Mouse (Mus musculus): ENCODE measurements around the gene Actg1. TPM values are rescaled to one million over a fixed set of nuclear protein-coding genes. Genes with fewer than 3 reads are reported as not detected.

Actg1 gene
- total RNA-seq, 2 experiments from 2014 or later = 2,305 to 4,544 TPM

DNA sequence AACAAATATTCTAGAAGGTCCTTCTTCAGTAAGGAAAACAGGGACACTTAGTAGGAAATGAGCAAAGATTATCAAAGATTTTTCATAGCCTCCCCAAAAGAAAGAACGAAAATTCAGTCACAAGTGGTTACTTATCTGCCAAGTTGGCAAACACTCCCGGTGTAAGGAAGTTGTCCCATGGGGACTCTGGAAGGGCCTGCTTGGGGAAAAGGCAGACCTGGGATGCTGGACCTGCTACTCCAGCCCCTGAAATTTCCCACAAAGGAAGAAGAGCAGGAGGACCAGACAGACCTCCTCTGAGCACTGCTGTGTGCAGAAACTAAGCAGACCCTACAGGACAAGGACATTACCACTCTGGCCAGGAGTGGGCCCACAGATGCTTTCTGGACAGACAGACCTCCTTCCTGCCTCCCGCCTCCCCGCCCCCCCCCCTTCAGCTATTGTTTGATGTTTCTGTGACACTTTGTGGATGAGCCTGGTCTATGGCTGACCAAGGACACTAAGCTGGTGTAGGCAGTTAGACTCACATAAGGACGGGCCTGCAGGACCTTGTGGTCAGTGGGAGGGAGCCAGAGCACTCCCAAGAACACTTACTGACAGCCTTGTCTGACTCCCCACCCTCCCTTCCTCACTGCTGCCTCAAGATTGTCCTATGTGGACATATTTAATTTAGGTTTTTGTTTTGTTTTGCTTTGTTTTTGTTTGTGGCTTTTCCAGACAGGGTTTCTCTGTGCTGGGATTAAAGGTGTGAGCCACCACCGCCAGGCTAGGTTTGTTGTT lies 34.2 kb downstream of the Actg1 start:
- ATAC-seq (ENCODE audit: poor library complexity, severe bottlenecking) = no peak

DNA sequence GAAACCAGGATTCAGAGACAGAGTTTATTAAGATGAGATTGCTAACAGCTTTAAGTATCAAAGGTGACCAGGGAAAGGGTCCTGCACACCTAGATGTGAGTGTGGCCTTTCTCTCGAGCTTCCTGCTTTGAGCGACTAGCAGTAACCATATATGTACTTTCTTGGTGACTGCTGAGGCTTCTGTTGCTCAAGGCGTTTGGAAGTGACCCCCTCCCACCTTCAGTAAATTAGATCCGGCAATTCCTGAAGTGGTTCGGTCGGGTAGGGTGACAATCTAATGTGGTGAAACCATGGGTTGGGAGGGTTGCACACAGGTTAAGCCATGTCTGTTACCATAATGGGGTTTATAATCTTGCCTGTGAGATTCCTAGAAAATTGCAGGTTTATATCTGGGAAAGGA lies 36.3 kb downstream of the Actg1 start:
- ATAC-seq (ENCODE audit: poor library complexity, severe bottlenecking) = no peak

DNA sequence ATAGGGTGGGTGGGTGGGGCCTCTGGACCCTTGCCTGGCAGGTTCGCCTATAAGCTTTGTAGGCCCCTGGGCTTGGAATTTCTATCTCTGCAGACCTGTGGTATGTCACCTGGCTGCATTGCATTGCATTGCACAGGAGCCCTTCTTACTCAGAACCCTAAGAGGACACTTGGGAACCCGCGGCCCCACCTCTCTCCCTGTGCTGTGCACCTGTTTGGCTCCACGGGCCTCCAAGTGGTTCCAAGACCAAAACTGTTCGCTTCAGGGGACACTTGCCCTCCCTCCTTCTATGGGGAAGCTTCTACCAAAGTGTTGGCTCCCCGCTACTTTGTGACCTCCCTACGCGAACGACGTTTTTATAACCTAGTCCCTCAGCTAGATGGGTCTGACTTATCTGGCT lies 36.8 kb downstream of the Actg1 start:
- no peak for ATAC-seq (ENCODE audit: poor library complexity, severe bottlenecking)

DNA sequence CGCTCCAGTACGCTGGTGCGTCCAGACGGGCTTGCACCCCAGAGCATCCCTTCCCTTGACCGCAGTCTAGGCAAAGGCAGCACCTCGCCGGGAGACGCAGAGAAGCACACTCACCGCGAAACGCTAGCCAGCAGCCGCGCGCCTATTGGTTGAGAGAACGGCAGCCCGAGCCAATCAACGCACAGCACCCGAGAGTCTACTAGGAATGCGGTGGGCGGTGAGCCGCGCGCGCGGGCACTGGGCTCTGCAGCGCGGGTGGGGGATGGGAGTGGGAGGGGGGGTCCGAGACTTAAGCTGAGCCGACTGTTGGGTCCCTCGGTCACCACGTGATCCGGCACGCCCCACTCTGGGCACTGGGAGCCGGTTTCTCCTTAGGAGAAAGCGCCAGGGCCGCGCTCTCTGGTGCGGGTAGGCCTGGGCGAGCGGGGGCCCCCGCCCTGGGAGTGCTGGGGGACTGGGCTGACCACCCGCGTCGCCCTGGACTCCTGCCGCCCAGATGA lies 37.5 kb downstream of the Actg1 start:
- ATAC-seq (ENCODE audit: poor library complexity, severe bottlenecking) = peak; percentile 75

DNA sequence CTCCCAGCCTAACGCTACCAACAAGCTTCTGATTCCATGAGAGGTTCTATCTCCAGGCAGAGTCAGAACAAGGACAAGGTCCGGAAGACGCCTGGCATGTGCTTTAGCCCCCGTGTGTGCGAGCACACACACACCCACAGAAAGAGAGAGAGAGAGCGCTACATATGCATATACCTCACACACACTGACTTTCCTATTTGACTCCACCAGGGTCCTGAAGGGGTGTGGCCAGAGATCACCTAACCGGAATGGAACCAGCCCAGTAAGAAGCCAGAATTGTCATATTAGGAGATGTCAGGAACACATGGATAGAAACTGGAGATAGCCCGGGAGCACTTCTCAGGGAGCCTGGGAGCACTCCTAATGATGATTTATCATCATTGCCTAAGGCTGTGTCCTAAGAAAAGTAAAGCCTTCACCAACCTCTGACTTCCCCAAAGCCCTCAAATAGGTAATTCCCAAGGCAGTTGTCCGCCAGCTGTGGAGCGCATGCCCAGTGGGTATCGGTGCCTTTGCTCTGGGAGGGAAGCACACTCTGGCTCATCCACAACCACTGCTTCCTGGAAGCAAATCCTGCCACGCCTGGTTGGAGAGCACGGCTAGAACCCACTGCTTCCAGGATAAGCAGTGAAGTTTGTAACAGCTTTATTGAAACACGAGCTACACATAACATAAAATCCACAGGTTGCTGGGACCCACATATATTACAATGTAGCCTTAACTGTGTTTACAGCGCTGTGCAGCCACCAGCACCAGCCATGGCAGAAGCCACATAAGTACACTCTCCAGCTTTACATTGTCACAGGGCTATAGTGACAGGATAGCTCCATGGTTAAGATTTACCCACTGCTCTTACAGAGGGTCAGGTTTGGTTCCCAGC lies 39.7 kb downstream of the Actg1 start:
- no peak for ATAC-seq (ENCODE audit: poor library complexity, severe bottlenecking)

DNA sequence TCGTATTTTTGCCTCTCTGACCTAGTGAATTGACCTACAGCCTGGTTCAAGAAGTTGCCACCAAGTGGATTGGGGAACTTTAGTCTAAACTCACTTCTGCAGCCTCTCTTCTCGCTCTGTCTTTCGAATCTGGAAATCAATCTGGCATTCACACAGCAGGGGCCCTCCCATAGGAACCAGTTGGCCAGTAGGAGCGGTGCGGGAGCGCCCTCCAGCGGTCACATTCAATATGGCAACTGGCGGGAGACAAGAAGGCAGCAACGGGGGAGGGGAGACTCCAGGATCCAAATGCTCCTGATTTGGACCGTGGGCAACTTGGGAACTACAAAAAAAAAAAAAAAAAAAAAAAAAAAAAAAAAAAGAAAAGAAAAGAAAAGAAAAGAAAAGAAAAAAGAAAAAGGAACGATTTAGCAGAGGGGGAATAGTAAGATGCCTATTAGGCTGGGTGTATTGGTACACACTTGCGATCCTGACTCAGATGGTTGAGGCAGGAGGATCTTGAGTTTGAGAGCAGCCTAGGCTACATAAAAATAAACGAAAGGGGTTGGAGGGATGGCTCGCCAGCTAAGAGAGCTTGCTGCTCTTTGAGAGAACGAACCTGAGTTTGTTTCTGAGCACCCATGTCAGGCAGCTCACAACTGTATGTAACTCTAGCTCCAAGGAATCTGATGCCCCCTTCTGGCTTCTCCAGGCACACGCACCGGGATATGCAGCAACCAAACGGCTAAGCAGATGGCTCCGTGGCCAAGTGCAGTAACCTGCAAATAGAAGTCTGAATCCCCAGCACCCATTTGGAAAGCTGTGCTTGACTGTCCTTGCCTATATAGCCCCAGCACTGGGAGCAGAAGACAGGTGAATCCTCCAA lies 40.5 kb downstream of the Actg1 start:
- peak; percentile 63 for ATAC-seq (ENCODE audit: poor library complexity, severe bottlenecking)

DNA sequence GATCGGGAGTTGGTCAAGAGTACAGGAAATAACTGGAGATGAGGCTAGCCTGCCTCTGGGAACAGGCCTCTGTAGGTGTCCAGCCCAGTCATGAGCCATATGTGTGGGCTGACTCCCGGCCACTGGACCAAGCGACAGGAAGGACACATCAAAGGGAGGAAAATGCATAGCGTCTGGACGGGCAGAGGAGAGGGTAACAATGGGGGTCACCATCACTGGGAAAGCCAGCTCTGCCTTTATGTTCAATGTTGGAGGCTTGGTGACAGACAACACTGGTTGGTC lies 41.3 kb downstream of the Actg1 start:
- ATAC-seq (ENCODE audit: poor library complexity, severe bottlenecking) = no peak

DNA sequence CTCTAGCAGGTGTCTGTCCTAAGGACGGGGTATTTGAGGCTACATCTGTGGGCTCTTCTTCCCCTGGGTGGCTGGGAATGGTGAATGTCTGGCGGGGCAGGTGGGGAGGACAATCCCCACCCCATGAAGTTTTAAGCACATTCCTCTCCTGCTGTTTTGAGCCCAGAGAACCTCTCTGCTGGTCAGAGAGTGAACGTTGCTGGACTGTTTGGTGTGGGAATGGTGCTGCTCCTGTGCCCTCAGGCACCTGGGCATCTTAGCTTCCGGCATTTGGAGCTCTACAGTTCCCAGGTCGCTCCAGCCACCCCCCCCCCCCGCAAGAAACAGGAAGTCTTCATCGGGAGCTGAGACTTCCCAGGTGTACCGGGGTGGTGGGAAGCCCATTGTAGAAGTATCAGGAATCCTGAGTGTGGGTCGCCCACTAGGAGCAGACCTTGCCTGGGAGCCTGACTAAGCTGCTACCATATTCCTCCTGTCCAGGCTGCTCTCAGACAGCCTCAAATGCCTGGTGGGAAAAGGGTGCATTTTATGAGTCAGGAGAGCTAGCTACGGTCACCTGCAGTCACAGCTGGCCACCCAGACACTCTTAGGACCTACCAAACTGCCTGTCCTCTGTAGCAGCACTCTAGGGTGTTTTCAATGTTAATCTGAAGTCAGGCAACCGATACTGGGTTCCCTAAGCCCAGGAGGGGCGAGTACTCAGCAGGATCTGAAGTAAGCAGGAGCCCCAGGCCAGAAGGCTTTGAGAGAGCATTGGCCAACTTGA lies 41.8 kb downstream of the Actg1 start:
- ATAC-seq (ENCODE audit: poor library complexity, severe bottlenecking) = no peak

DNA sequence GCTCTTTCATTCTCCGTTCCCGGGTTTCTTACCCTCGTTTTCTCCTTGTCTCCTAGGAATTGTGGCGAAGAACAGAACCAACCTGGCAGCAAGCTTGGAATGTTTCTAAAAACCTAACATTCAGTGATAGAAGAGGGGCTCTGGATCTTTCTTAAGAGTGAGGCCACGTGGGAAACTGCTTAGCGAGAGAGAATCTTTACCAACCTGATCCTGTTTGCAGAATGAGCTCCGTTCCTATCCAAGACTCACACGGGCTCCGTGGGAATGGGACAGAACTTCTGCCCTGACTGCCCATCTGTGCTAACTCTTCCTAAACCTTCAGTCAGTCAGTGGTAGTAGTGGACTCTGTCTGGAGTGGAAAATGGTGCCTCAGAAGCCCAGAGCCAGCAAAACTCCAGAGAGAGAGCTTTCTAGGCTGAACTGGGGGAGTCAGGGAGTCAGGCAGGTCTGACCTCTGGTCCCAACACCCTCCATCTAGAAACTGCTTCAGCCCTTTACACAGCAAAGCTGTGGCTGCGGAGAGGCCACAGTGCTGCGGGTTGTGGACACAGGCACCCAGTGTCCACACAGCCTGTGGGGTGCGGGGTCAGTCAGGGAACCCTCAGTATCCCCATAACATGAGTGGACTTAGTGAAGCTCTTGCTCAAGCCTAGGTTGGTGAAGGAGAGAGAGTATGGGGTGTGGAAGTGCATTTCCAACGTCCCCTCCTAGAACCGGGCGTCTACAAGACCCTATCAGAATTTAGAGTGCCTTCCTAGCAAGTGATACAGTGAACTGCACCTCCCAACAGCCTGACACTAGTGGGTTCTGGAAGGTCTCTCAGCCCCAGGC lies 42.6 kb downstream of the Actg1 start:
- ATAC-seq (ENCODE audit: poor library complexity, severe bottlenecking) = no peak

DNA sequence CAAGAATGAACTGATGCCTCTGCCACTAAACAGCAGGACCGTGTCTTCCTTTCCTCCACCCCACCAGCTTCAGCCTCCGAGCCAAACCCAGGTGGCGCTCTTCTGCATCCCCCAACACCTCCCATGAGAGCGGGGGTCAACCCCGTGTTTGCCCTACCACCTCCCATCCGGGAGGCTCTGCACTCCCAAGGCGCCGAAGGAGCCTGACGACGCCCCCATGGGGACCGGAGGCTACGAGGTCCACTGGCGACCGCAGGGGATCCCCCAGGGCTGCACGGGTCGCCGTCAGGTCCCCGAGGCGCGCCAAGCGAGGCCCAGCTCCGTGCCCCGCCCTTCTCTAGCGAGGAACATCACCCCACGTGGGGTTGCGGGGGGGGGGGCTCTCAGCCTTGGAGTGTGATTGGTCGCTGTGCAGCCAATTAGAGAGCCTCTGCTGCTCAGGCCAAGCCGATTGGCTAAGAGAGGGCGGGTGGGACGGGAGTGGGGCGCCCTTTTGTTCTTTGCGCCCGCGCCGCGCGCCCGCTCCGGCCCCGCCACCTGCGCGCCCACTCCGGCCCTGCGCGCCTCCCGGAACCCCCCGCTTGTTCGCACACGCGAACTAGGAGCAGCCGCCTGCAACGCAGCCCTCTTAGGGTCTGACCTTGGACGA lies 43.3 kb downstream of the Actg1 start:
- peak; percentile 91 for ATAC-seq (ENCODE audit: poor library complexity, severe bottlenecking)

DNA sequence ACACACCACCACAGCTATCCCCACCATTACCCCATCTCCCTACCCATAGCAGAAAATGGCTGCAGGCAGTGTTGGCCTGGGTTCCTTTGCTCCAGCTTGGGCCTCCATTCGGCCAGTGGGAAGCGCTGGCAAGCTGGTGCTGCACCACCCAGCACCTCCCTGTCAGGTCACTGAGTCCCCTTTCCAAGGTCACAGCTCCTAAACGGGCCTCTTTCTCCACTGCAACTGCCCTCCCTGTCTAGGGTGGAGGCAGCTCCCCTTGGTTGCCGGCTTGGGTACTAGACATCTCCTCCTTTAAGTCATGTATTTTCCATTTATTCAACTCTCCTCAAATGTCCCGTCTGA lies 44.0 kb downstream of the Actg1 start:
- no peak for ATAC-seq (ENCODE audit: poor library complexity, severe bottlenecking)

DNA sequence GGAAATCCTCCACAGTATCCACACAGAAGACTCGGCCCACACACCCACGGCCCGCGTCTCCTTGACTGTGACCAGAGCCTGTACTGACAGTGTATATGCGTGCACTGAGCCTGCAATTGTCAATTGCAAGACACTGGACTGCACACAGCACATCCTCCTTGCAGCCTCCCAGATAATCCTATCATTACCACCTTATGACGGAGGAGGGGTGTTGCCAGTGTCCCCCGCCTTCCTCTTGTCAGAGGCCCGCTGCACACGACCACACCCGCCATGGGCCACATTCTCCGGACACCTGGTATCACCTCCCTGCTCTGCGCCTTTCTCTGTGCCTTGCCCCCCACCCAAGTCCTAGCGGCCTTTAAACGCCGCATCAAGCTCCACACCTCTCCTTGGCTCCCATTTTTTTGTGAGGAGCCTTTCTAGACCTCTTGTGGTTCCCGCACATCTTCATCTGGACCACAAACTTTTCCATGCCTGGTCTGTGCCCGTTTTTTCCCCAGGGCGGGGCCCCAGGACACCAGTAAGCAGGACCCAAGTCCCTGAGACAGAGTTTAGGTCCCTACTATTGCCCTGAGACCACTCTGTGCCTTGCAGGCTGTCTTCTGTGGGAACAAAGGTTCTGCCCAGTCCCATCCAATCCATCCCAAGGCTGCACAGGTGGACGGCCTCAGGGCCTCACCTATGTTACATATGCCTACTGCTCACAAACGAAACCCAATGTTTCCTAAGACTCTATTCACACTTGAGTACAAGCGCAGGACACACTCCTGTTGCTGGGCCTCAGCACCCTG lies 44.6 kb downstream of the Actg1 start:
- ATAC-seq (ENCODE audit: poor library complexity, severe bottlenecking) = no peak

DNA sequence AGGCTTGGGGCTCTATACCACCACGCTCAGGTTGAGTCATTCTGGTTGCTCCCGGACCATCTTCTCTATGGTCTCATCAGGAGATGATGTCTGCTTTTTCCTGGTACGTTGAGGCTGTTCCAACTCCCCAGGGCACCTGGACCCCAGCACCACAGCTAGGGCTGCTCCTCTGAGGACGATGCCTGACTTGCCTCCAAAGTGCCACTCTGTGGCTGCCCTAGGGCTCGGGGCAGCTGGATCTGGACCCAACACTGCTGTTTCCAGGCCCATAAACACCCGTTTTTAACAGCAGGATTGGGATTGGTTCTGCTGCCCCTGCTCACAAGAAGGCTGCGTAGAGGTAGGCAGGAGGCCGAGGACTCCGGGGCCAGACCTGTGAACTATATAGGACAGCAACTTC lies 45.2 kb downstream of the Actg1 start:
- ATAC-seq (ENCODE audit: poor library complexity, severe bottlenecking) = no peak

DNA sequence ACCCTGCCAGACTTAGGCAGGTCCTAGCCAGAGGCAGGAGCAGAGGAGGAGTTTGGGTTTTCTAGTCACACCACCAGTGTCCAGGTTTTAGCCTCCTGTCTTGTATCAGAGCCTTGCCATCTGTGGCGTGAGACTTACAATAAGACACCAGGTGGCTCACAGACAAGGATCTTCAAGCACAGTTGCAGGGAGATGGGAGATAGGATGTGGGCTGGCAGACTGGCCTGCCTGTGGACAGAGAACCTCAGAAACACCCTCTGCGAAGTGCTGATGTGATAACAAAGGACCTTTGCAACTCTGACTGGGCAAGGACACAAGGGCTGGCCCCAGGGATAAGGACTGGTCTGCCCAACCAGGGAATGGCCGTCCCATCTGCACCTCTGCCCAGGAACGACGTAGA lies 48.9 kb downstream of the Actg1 start:
- ATAC-seq (ENCODE audit: poor library complexity, severe bottlenecking) = 0 out of 2 replicates have a peak, but pooled peaks have one; percentile 10

DNA sequence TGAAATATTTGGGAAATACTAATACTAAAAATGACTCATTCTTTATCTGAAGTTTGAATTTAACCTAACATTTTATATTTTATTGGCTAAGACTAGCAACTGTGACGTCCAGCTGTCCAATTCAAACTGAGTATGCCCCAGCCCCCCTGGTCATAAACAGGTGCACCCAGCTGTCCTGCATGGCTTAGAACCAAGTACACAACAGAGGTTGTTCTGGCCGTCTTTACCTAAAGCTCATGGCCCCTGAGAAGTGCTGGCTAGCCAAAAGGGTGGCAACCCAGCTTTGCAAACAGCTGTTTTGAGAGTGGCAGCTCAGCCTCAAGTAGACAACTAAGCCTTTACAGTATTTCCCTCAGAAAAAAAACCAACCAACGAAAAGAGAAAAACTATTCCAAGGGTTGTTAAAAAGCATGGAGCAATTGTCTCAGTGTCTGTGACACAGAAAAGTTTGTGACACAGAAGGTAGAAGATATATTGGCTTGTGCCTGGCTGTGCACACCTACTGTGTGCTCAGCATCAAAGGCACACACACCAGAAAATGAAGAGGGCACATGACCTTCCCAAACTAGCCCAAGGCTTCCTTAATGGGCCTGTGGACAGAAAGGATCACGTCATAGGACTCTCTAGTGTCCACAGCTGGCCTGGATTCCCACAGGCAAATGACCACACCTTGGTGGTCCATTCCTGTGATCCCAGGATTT lies 49.8 kb downstream of the Actg1 start:
- no peak for ATAC-seq (ENCODE audit: poor library complexity, severe bottlenecking)

DNA sequence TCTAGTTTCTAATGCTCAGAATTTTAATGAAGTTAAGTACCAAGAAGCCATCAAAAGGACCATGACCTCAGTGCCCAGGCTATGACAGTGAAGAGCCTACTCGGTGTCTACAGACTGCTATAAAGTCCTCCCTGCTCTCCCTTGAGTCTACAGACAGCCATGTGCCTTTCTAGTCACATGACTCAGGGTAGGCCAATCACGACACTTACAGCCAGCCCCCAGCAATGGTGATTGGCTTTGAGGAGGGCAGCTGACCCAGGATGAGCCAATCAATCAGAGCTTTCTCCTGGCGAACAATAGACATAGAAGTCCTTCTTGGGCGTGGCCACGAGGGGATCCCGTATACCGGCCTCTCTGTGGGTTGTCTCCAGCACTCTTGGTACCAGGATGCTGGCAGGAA lies 50.6 kb downstream of the Actg1 start:
- no peak for ATAC-seq (ENCODE audit: poor library complexity, severe bottlenecking)

DNA sequence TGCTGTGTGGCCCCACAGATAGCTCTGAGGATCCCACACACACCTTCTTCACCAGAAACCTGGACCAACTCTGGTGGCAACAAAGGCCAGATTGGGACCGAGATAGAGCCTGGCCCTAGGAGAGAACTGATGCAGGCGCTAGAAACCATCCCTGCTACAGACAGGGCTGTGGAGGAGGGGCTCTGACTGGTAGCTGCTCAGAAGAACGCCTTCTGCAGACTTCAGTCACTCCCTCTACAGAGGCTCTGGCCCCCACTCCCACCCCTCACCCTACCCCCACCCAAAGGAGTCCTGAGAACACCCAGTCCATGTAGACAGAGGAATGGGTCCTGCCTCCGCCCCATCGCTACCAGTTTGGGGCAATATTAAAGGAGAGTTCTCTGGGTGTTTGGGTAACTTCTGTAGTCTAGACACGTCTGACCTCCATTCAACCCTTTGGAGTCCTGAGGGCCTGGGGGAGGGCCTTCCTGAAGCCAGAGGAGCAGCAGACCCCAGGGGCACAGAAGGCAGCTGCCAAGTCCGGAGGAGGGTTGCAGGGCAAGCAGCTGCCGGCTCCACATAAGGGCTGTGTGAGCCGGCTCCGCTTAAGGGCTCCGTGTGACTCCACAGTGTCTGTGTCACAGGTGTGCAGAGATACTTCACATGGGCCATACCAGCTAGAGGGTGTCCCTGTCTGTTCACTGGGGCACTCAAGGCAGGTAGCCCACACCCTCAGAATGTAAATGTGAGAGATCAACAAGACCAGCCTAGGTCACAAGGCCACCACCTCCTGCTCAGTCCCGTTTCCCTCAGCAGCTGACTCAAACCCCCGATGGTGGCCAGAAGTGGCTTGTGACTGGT lies 51.8 kb downstream of the Actg1 start:
- ATAC-seq (ENCODE audit: poor library complexity, severe bottlenecking) = no peak
